Mouse (Mus musculus): ENCODE measurements around the gene Baz2b.

The Baz2b gene

DNA sequence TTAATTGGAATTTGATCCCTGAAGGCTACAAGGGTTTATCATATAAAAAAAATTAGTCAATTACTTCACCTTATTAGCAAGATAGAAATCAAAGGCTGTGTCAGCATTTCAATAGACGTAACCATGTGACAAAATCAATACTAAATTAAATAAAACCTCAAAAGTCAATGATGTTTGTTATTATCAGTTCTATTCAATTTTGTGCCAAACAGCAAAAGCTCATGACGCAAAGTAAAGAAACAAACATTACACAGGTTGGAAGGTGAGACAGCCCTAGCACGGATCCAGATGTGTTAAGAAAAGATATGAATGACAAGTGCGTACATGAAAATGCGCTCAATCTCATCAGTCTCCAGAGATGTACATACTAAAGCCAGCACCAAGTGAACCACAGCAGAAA lies 212.7 kb downstream of the Baz2b start:
- no peak for DNase-seq

- DNase-seq: no peak
These were observed 216.5 kb downstream of the Baz2b start for GRCm38 (mm10) chr2:59993190-59993535.

DNA sequence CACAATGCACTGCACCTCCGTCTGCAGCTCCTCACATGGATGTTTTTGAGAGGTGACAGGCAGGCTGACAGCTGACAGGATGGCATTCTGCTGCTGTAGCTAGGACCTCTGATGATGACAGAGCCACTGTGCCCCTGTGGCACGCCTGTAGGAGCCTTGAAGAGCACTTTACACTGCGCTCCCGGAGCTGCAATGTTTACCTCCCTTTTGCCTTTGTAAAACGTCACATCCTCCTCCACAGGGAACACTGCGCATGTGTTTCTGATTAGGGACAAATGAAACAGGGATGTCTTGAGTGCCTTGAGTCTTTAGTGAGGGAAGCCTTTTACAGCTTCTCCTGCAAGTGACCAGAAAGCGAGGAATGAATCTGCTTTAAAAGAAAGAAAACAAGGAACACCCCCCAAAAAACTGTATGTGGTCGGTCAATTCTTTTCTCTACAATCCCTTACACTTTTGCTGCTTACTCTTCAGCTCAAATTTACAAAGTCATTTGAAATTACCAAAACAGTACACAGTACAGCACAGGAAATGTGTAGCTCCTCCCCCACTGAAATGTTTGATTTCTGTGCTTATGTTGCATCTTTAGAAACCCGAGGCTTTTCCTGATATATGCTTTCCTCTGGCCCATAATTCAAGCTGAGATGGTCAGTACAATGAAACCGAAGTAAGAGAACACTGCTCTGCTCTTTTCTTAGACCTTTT lies 217.0 kb downstream of the Baz2b start:
- DNase-seq: no peak

- no peak for DNase-seq
These were observed 217.9 kb downstream of the Baz2b start for GRCm38 (mm10) chr2:59991775-59992174.

- DNase-seq: no peak
These were observed 222.1 kb downstream of the Baz2b start for GRCm38 (mm10) chr2:59987521-59987920.

DNA sequence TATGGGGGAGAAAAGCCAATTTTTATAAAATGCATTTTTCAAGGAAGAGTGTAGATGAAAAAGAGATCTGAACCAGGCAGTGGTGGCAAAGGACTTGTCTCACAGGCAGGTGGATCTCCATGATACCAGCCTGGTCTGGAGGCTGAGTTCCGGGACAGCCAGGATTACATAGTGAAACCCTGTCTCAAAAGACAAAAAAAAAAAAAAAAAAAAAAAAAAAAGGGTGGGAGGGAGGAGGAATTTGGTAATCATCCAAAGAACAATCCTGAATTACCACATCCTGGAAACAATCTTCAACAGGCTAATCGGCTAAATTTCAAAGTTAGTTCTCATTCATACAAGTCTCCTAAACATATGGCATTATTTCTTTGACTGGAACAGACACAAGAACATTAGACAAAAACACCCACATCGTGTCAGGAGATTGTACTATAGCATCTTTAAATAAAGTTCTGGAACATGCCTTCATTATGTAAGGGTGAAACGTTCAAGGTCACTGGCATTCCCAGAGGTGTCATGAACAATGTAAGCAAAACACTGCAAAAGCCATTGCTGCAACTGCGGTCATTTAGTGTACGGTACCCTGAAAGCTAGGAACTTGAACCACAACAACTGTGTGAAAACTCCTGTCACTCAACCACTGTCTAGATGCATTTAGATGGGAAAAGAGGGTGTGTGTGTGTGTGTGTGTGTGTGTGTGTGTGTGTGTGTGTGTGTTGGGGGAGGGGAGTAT lies 230.0 kb downstream of the Baz2b start:
- DNase-seq: no peak

GRCm38 (mm10) chr2:59976680-59977079 lies 233.0 kb downstream of the Baz2b start:
- DNase-seq: no peak

DNA sequence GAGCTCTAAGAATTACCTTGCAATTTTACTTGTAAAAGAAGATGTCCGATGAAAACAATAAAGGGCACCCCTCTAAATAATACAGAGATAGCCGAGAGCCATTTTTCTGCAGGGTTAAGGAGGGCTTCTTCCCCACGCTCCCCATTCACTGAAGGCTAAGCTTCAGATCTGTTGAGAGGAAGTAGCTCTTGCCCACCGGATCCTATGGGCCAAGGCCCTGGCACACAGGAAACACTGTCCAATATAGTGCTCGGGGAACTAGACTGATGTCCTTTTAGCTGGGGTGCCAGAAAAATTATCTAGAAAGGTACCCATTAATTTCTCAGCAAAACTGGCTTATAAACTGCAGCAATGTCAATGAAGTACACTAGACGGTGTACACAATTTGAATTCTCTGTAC lies 233.9 kb downstream of the Baz2b start:
- no peak for DNase-seq

DNA sequence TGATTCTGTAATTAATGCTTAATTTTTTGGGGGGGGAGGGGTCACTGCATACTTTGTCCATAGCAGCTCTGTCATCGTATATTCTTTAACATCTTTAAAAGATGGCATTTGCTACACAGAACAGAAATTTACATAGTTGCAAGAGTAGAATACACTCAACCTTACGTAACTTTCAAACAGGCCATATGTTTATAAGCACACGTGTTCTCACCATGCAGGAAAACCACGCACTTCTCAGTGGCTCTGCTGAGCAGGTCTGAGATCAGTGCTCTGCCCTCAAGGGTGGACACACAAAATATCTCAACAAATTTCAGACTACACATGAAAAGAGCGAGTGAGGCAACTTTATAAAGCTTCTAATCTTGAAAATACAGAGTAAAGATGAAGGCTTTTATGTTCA lies 235.7 kb downstream of the Baz2b start:
- DNase-seq: no peak

GRCm38 (mm10) chr2:59973104-59973641 lies 236.5 kb downstream of the Baz2b start:
- DNase-seq: no peak

DNA sequence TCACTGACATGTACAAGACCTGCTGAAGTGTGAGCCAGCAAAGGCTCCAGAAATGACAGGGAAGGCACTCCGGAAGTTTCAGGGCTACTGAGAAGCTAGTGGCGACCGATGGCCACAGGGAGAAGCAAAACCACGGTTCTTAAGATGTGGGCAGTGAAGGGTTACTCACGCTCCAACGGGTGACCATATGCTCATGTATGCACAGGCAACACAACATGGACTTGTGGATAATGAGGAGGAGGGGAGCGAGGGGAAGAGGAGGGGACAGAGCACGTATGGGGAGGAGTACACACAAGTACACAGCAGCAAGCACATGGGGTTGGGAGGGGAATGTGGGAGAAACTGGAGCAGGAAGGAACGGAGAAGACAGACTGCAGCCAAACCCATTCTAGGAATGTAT lies 239.1 kb downstream of the Baz2b start:
- DNase-seq: no peak

DNA sequence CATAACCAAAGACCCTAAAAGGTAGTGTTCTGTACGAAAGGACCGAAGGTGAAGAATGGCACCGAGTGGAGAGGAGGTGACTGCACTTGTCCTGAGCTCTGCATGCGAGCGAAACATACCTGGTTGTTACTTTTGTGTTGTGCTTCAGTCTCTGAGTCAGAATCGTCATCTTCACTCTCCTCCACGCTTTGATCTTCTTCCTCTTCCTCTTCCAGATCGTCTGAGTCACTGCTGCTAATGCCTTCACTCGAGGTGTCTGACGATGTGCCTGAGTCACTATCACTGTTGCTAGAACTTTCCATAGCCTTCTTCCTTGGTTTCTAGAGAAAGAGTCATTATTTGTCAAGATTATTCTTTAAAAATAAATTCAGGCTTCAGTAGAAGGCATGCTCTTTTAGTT lies 240.5 kb downstream of the Baz2b start:
- DNase-seq: no peak

DNA sequence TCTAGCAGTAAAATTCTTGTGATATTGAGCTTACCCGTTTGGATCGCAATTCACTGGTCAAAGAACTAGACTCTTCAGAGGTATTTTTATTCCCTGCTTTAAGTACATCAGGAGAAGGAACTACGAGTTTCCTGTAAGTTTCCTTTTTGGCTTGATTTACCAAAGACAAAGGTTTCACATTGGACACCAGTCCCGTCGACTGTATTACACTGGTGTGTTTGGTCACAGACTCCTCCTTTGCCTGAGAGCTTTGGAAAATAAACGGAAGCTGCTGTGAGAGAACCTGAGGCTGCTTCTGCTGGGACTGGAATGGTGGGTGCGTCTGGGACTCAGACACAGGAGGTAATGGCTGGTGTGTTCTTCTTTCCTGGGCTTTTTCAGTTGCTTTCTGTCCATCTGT lies 241.0 kb downstream of the Baz2b start:
- DNase-seq: no peak

GRCm38 (mm10) chr2:59966454-59966853 lies 243.2 kb downstream of the Baz2b start:
- no peak for DNase-seq

- no peak for DNase-seq
These were observed 246.6 kb downstream of the Baz2b start for GRCm38 (mm10) chr2:59963011-59963410.

- DNase-seq: no peak
These were observed 247.1 kb downstream of the Baz2b start for GRCm38 (mm10) chr2:59962579-59962978.

GRCm38 (mm10) chr2:59960495-59960772 lies 249.2 kb downstream of the Baz2b start:
- DNase-seq: no peak

GRCm38 (mm10) chr2:59959668-59960494 lies 249.8 kb downstream of the Baz2b start:
- DNase-seq: no peak

- no peak for DNase-seq
These were observed 251.1 kb downstream of the Baz2b start for GRCm38 (mm10) chr2:59958543-59958942.

DNA sequence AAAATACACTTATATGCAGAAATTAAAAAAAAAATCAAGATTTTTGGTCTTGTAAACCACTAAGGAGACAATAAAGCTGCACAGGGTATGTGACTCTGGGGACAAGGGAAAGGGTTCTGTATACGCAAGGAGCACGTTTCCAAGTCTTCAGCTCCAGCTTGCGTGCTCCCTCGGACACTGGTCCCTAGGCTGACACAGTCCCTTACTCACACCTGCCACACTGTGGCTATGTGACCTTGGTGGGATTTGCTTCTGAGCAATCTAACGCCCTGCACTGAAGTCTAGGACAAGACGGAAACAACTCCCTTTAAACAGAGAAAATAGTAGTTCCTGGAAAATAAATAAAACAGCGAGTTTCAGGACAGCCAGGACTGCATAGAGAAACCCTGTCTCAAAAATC lies 253.7 kb downstream of the Baz2b start:
- no peak for DNase-seq

DNA sequence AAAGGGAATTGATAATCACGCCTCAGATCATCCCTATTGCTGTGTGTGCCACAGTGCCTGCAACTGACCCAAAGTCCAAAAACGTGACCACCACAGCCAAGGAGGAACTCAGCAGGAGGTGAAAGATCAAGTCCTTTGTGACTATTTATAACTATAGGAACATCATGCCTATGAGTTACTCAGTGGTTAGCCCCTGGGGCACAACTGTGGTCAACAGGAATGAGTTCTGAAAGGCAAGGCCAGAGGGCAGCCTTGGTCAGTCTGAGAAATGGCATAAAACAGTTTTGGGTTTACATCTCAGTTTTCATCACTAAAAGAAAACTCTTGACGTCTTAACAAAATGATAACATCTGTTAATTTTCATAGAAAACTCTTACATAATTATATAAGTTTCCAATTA lies 254.8 kb downstream of the Baz2b start:
- DNase-seq: no peak

DNA sequence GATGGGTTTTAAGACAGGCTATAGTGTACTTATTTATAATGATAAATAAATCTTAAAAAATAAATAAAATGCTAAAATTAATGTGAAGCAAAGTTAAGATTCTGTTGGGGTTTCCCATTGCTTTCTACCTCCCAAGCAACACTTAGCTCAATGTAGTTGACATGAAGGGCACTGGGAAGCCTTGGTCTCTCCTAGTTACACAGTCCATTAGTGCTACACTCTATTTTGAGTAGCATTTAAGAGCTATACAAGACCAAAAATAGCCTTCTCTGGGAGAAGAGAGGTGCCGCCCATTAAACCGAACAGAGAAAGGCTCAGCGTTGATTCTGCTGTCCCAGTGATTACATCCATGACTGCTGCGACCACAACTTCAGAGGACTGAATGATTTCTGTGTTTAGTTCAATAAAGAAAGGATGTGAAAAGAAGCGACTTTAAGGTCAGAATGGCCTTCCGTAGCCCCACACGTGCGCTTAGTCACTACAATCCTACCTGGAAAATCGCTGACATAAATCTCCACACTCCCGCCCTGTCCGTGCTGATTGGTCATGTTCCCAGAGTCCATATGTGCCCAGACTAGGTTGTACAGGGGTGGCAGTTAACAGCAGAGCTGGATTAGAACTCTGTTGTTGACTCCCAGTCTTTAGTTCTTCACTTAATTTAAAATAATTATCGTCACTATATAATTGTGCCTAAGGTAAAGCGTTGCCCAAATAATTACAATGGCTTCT lies 257.2 kb downstream of the Baz2b start:
- DNase-seq: no peak

DNA sequence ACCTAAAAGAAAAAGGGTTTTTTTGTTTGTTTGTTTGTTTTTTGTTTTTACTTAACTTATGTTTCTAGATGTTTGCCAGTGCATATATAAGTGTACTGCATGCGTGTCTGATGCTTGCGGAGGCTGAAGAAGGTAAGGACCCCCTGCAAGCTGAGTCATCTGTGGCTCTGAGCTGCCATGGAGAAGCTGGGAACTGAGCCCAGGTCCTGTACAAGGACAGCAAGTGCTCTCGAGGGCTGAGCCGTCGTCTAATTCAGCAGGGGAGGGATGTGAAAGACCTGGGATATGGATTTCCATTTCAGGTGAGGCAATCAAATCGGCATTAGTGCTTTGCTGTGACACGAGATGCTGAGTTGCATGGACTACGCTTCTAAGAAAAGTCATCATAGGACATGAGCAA lies 257.9 kb downstream of the Baz2b start:
- no peak for DNase-seq

Measured in thymus, adult 18-20 months (tissue).